Mouse (Mus musculus) limb, embryonic 11.5 days (tissue): Measurements from ENCODE around the gene Rps24. TPM values are rescaled to one million over a fixed set of nuclear protein-coding genes. Genes with fewer than 3 reads are reported as not detected.

Source experiments
- ATAC-seq: fragments of 200-750 bp; cut with Nextera tagmentation; 2 replicates; pipeline ENCODE4 v1.8.0; 2017; ENCODE audit warnings: low read depth; ENCODE audit not compliant: insufficient number of reproducible peaks, low FRiP score, low TSS enrichment
- DNase-seq: peaks from one replicate; pipeline ENCODE4 v3.0.0-alpha.2; 2015; ENCODE audit warnings: low spot score
- H3K27ac ChIP-seq: fragments of 300-500 bp; sonication (generic); replicated peaks from 2 replicates; pipeline ENCODE4 v1.5.1; 2014; ENCODE audit warnings: low read depth, mild to moderate bottlenecking, low read length
- H3K27me3 ChIP-seq: fragments of 300-500 bp; sonication (generic); 2 replicates; pipeline ENCODE4 v1.6.1; 2014; ENCODE audit warnings: mild to moderate bottlenecking, low read length, mixed read lengths; ENCODE audit not compliant: control insufficient read depth, insufficient read depth
- H3K36me3 ChIP-seq: fragments of 300-500 bp; sonication (generic); 2 replicates; pipeline ENCODE4 v1.6.1; 2014; ENCODE audit warnings: mild to moderate bottlenecking, low read length, moderate library complexity, mixed read lengths; ENCODE audit not compliant: control insufficient read depth, insufficient read depth
- H3K4me1 ChIP-seq: fragments of 300-500 bp; sonication (generic); 2 replicates; pipeline ENCODE4 v1.6.1; 2014; ENCODE audit warnings: low read length, mixed read lengths; ENCODE audit not compliant: control insufficient read depth, insufficient read depth
- H3K4me2 ChIP-seq: fragments of 300-500 bp; sonication (generic); 2 replicates; pipeline ENCODE4 v1.6.1; 2014; ENCODE audit warnings: low read depth, mild to moderate bottlenecking, moderate library complexity; ENCODE audit not compliant: severe bottlenecking
- H3K4me3 ChIP-seq: fragments of 300-500 bp; sonication (generic); 2 replicates; pipeline ENCODE4 v1.5.1; 2014; ENCODE audit warnings: low read depth, low read length
- H3K9ac ChIP-seq: fragments of 300-500 bp; sonication (generic); 2 replicates; pipeline ENCODE4 v1.6.1; 2014; ENCODE audit warnings: mild to moderate bottlenecking, low read length
- H3K9me3 ChIP-seq: fragments of 300-500 bp; sonication (generic); 2 replicates; pipeline ENCODE4 v1.6.1; 2016; ENCODE audit warnings: low read length; ENCODE audit not compliant: control insufficient read depth
- WGBS: fragments of 180-500 bp; shearing (Covaris S2); extraction: QIAGEN DNeasy Blood & Tissue Kit; methylation state at CpG from one replicate; pipeline ENCODE4 v1.1.7; 2014; 5-methylcytosine and 5-hydroxymethylcytosine counted together
- polyA plus RNA-seq: library from polyadenylated mRNA; unstranded; fragments of >200 nt; fragmentation: Nextera tagmentation; extraction: Ambion mirVana; gene quantifications from 2 replicates; pipeline ENCODE4 v1.2.1, GENCODE M21; 2014

Rps24 gene
- polyA plus RNA-seq, 1 experiment from 2014 or later, result 1,293 TPM

DNA sequence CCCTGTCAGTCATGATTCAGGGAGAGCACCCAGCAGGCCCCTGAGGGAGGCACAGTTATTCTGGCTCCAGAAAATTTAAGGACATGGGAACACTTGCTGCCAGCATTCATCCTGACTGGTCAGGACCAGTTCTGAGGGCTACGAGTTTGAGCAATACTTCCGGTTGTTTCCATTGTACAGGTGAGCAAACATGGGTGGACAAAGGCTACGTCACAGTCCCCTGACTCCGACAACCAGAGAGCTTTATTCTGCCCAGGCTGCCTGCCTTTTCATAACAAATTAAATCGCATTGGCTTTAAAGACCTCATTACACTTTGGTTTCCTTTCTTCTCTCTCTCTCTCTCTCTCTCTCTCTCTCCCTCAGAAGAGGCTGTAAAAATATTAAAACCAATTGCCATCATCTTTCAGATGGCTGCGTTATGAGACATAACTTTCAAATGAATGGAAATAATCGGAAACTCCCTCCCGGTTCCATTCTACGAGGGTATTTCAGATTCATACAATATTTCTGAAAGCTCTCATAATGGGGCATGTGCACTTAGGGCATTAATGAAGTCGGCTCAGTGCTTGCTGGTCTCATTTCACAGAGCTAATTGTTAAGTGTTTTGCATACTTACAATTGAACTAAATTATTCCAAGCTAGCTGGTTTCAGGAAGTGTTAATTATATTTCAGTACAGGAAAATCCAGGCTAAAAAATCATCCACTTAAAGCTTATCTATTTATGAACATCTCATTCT lies 38.9 kb downstream of the Rps24 start:
- WGBS, result 84% methylated on average over 10 of the region's 10 CpGs
- H3K27me3 ChIP-seq, result no peaks in the 10 kb centered on the region
- no peak for ATAC-seq

DNA sequence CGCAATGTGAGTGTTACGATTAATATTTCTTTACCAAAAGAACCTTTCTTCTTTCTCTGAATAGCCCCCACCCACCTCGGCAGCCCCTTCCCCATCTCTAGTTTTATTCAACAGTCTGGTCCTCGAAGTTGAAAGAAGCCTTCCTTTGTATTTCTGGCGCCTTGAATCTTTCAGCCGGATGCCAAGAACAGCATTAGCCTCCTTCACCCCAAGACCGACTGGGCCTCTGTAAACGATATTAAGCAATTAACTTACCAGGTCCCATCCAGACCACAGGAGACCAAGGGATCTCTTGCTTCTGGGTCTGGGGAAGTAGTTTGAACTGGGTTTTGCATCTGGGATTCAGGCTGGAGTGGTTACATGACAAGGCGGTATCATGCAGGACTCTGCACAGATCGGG lies 39.5 kb downstream of the Rps24 start:
- H3K36me3 ChIP-seq, result no peaks in the 10 kb centered on the region
- WGBS, result 81% methylated on average over 10 of the region's 10 CpGs
- no peak overlapping the region for H3K27ac ChIP-seq
- no peak for ATAC-seq
- no peaks in the 10 kb centered on the region for H3K9me3 ChIP-seq
- H3K4me2 ChIP-seq, result no peak overlapping the region
- H3K4me3 ChIP-seq, result no peak overlapping the region
- DNase-seq, result no peak
- H3K27me3 ChIP-seq, result no peaks in the 10 kb centered on the region
- H3K4me1 ChIP-seq, result peaks cover 14% of the 10 kb centered on the region
- H3K9ac ChIP-seq, result no peak overlapping the region

More for the DNA sequence above, 38.9 kb downstream of the Rps24 start:
- DNase-seq, result no peak
- Histone ChIP-seq H3K36me3 (no peaks in the 10 kb centered on the region), H3K4me2 (no peak overlapping the region), H3K4me1 (peaks cover 11% of the 10 kb centered on the region), H3K9ac (no peak overlapping the region), H3K27ac (no peak overlapping the region), H3K9me3 (no peaks in the 10 kb centered on the region), H3K4me3 (no peak overlapping the region)

DNA sequence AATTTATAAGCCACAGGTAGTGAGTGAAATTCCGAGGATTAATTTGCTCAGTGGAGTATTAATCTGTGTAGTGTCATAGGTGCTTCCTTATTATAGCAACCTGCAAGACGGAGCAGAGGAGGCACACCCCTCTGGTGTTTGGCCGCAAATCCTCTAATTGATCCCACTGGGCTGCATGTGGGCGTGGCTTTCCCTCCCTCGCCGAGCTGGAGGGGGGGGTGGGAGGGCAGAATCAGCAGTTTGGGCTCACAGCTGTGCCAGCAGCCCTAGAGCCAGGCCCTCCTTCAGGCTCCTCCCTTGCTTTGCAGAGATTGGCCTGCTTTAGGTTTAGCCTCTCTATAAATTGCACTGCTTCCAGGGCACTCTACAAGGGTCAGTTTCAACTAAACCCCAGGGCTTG lies 43.3 kb downstream of the Rps24 start:
- peak; percentile 80 for DNase-seq
- Histone ChIP-seq H3K27me3 (no peaks in the 10 kb centered on the region), H3K27ac (no peak overlapping the region), H3K4me3 (no peak overlapping the region), H3K36me3 (no peaks in the 10 kb centered on the region), H3K4me1 (peaks cover 14% of the 10 kb centered on the region), H3K9ac (no peak overlapping the region), H3K4me2 (peak overlapping the region; percentile 15), H3K9me3 (no peaks in the 10 kb centered on the region)
- WGBS, result under 1% methylated on average over 6 of the region's 6 CpGs
- peak; percentile 87 for ATAC-seq

DNA sequence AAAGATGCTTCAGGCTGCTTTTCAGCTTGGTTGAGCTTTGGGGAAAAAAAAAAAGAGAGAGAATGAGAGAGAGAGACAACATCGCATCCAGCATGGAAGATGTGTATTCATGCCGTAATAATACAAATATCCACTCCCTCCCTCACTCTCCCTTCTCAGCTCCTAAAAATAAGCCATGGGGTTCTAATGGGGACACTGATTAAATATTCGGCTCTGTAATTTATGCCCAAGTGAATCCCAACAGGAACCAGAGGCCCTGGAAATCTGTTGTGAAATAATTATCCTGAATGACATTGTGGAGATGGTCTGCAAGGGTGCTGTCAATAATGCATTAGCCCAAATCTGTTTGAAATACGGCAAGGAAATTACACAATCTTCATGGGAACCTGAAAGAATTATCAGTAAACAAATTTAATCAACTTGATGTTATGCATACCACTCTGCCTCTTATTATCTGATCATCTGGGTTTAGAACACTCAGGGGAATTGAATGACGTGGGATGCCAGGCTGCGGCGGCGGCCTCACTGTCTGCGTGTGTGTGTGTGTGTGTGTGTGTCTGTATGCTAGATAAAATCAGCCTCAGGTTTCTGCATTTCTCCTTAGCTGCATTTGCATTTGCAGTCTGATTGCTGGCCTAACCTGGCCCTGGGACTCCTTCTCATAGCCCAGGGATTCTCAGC lies 48.1 kb downstream of the Rps24 start:
- H3K4me3 ChIP-seq, result no peak overlapping the region
- peaks cover 10% of the 10 kb centered on the region for H3K4me1 ChIP-seq
- H3K27ac ChIP-seq, result no peak overlapping the region
- no peak for ATAC-seq
- H3K9ac ChIP-seq, result no peak overlapping the region
- H3K27me3 ChIP-seq, result no peaks in the 10 kb centered on the region
- H3K9me3 ChIP-seq, result no peaks in the 10 kb centered on the region
- no peak overlapping the region for H3K4me2 ChIP-seq
- WGBS, result 83% methylated on average over 9 of the region's 9 CpGs
- no peak for DNase-seq
- no peaks in the 10 kb centered on the region for H3K36me3 ChIP-seq

DNA sequence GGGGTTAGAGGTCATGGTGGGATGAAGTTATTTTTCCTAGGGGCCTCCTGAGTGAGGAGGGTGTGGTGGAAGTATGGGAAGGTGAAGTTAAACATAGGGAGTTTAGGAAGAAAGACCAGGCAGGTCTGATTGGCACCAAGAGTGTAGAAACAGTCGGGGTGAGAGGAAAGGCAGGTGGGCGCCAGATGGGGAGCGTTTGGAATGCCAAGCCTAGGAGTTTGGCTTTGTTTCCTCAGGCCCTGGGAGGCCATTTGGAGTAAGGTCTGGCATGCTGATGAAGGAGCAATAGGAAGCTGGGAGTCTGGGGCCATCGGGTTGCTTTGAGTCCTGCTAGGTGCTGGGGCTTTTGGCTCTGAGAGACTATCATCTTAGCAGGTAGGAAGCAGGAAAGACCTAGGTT lies 56.0 kb downstream of the Rps24 start:
- H3K27me3 ChIP-seq, result no peaks in the 10 kb centered on the region
- H3K4me3 ChIP-seq, result no peak overlapping the region
- H3K4me1 ChIP-seq, result no peaks in the 10 kb centered on the region
- DNase-seq (no peak), ATAC-seq (no peak)
- H3K27ac ChIP-seq, result no peak overlapping the region
- no peaks in the 10 kb centered on the region for H3K9me3 ChIP-seq
- H3K36me3 ChIP-seq, result no peaks in the 10 kb centered on the region
- no peak overlapping the region for H3K4me2 ChIP-seq
- H3K9ac ChIP-seq, result no peak overlapping the region
- 64% methylated on average over 4 of the region's 4 CpGs for WGBS

DNA sequence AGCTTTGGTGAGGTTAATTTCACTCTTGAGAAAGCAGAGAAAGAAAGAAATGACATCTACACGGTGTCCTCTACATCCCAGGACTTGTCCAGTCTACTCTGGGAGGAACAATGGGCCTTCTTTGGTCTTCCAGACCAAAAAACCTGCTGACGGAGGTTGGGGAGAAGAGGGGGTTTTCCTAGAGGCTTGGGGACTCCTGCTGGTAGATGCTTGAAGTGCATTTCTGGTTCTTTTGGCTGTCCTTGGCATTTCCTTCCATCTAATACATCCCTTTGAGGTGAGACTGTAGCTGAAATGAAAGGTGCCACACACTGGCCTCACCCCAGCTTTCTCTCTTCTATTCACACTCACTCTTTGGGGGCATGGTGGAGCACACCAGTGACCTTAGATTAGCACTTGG lies 57.1 kb downstream of the Rps24 start:
- Histone ChIP-seq H3K36me3 (no peaks in the 10 kb centered on the region), H3K9me3 (no peaks in the 10 kb centered on the region), H3K4me3 (no peak overlapping the region), H3K4me1 (no peaks in the 10 kb centered on the region), H3K9ac (no peak overlapping the region), H3K27me3 (no peaks in the 10 kb centered on the region), H3K27ac (no peak overlapping the region), H3K4me2 (no peak overlapping the region)
- WGBS, result 30% methylated on average over 2 of the region's 2 CpGs
- ATAC-seq, result no peak
- peak; percentile 53 for DNase-seq

Other genes with a start within 250 kb of the Rps24 start
- 45.5 and 50.1 TPM in 2 replicates for gene Dlg5, start 241.2 kb upstream of the Rps24 start, polyA plus RNA-seq
- gene E330034G19Rik, start 193.9 kb upstream of the Rps24 start, polyA plus RNA-seq, result not detected in 2 replicates
- 17.4 and 19.7 TPM in 2 replicates for gene Polr3a, start 67 bp upstream of the Rps24 start, polyA plus RNA-seq